Mouse (Mus musculus) thymus, adult 2 months (tissue): ENCODE results near the gene Cnfn.

ENCODE experiments used
- CTCF ChIP-seq: fragments of 200-500 bp; IDR thresholded peaks from 2 replicates; pipeline ENCODE4 v1.5.1; 2012; ENCODE audit warnings: mild to moderate bottlenecking, control low read depth, low read length, moderate library complexity, borderline replicate concordance; ENCODE audit not compliant: control insufficient read depth, poor library complexity, insufficient read depth; ENCODE audit errors: extremely low read depth
- POLR2A ChIP-seq: fragments of 200-500 bp; IDR thresholded peaks from 2 replicates; pipeline ENCODE4 v1.6.1; 2012; ENCODE audit warnings: mild to moderate bottlenecking, low read length, control low read depth, moderate library complexity; ENCODE audit not compliant: control insufficient read depth, poor library complexity, insufficient read depth; ENCODE audit errors: extremely low read depth

- no peak for TF ChIP-seq POLR2A
- no peak for TF ChIP-seq CTCF
Measured at GRCm38 (mm10) chr7:25381284-25381680, 11.8 kb upstream of the Cnfn start.
